Comparison of ENCODE assay signal across 8 mouse cellular contexts in the genomic region with DNA sequence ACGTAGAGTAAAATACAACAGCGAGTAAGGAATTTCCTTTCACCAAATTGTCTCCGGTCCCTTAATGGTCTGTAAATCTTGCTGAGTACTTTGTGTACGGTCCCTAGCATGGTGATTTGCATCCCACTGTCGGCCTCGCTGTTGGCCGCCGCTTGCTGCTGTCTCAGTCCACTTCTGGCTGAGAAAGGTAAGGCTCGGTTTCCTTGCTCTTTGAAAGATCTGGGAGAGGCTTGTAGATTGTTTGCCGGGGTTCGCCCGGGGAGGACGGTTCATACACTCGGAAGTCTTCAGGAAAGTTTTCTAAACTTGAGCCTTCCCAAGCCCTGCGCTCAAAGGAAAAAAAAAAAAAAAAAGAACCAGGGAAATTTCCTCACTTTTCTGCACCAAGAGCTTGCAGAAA. TPM values are rescaled to one million over a fixed set of nuclear protein-coding genes. Genes with fewer than 3 reads are reported as not detected.
DNase-seq lines count a peak whose midpoint lies in the region; ATAC-seq lines count a peak whose summit lies in the region.

No protein-coding gene starts in this region.

- 0 out of 2 replicates have a peak, but pooled peaks cover 12% of the 10 kb centered on the region for H3K4me1 ChIP-seq in heart, embryonic 11.5 days (ENCODE audit: control insufficient read depth, insufficient read depth, low read length)
- peaks cover 23% of the 10 kb centered on the region for H3K4me1 ChIP-seq in kidney, embryonic 14.5 days (ENCODE audit: control insufficient read depth, insufficient read depth, low read length)
- H3K4me1 ChIP-seq in liver, embryonic 13.5 days (replicated peaks) = no peaks in the 10 kb centered on the region
- peaks cover 40% of the 10 kb centered on the region for H3K4me1 ChIP-seq in neural tube, embryonic 13.5 days (replicated peaks)

- peak overlapping the region; percentile 63 for H3K9ac ChIP-seq in heart, embryonic 11.5 days (ENCODE audit: low read depth, low read length)
- H3K9ac ChIP-seq in kidney, embryonic 14.5 days (ENCODE audit: low read depth, low read length) = peak overlapping the region; percentile 56; the same call in 1 of the 2 replicates
- H3K9ac ChIP-seq in liver, embryonic 13.5 days = no peak overlapping the region
- peak overlapping the region; percentile 53 for H3K9ac ChIP-seq in neural tube, embryonic 13.5 days

- H3K9me3 ChIP-seq in heart, embryonic 11.5 days (replicated peaks; ENCODE audit: control insufficient read depth, low read length) = no peaks in the 10 kb centered on the region
- no peaks in the 10 kb centered on the region for H3K9me3 ChIP-seq in kidney, embryonic 14.5 days (ENCODE audit: control insufficient read depth, low read length)
- H3K9me3 ChIP-seq in liver, embryonic 13.5 days (replicated peaks) = no peaks in the 10 kb centered on the region
- no peaks in the 10 kb centered on the region for H3K9me3 ChIP-seq in neural tube, embryonic 13.5 days

- WGBS in heart, embryonic 11.5 days (ENCODE audit: insufficient replicate concordance) = 1% methylated on average over 15 of the region's 15 CpGs
- under 1% methylated on average over 15 of the region's 15 CpGs for WGBS in kidney, embryonic 14.5 days
- WGBS in liver, embryonic 13.5 days (ENCODE audit: insufficient replicate concordance) = 1% methylated on average over 15 of the region's 15 CpGs
- WGBS in neural tube, embryonic 13.5 days = under 1% methylated on average over 15 of the region's 15 CpGs

- peak overlapping the region; percentile 46 for H3K4me3 ChIP-seq in heart, embryonic 11.5 days (ENCODE audit: low read depth, low read length)
- peak overlapping the region; percentile 40 for H3K4me3 ChIP-seq in kidney, embryonic 14.5 days (ENCODE audit: low read length)
- peak overlapping the region; percentile 9; the same call in 1 of the 2 replicates for H3K4me3 ChIP-seq in liver, embryonic 13.5 days (replicated peaks)
- peak overlapping the region; percentile 32 for H3K4me3 ChIP-seq in neural tube, embryonic 13.5 days

- peak; percentile 13 to 34 for DNase-seq in cerebellum, postnatal 25 days
- no peak for DNase-seq in cerebellum, adult 9-11 months
- peak; percentile 41 for DNase-seq in embryo, embryonic 11.5 days (ENCODE audit: low read depth, low spot score)
- DNase-seq in liver, embryonic 13.5 days = no peak

- H3K36me3 ChIP-seq in heart, embryonic 11.5 days (ENCODE audit: control insufficient read depth, insufficient read depth, low read length) = no peaks in the 10 kb centered on the region
- no peaks in the 10 kb centered on the region for H3K36me3 ChIP-seq in kidney, embryonic 14.5 days (ENCODE audit: control insufficient read depth, insufficient read depth, low read length)
- H3K36me3 ChIP-seq in liver, embryonic 13.5 days = no peaks in the 10 kb centered on the region
- peaks cover 2% of the 10 kb centered on the region; the same call in 1 of the 2 replicates for H3K36me3 ChIP-seq in neural tube, embryonic 13.5 days

- no peak for ATAC-seq in heart, embryonic 11.5 days (replicated peaks; ENCODE audit: insufficient number of reproducible peaks, low FRiP score, low TSS enrichment)
- ATAC-seq in kidney, embryonic 14.5 days (ENCODE audit: low FRiP score, low TSS enrichment) = 0 out of 2 replicates have a peak, but pooled peaks have one; percentile 58
- ATAC-seq in liver, embryonic 13.5 days (ENCODE audit: low read depth) = no peak
- no peak for ATAC-seq in neural tube, embryonic 13.5 days (ENCODE audit: low read depth)
- no peak for ATAC-seq in megakaryocyte-erythroid progenitor cell, adult 5-6 weeks (replicated peaks; ENCODE audit: low FRiP score, low TSS enrichment, poor library complexity, severe bottlenecking)

- peak overlapping the region; percentile 64 for H3K4me2 ChIP-seq in heart, embryonic 11.5 days
- peak overlapping the region; percentile 54 for H3K4me2 ChIP-seq in kidney, embryonic 14.5 days (replicated peaks; ENCODE audit: low read depth, low read length)
- H3K4me2 ChIP-seq in liver, embryonic 13.5 days = peak overlapping the region; percentile 20
- H3K4me2 ChIP-seq in neural tube, embryonic 13.5 days = peak overlapping the region; percentile 51

- peaks cover 15% of the 10 kb centered on the region for H3K27me3 ChIP-seq in heart, embryonic 11.5 days (ENCODE audit: control insufficient read depth, insufficient read depth, low read length)
- no peaks in the 10 kb centered on the region for H3K27me3 ChIP-seq in kidney, embryonic 14.5 days (ENCODE audit: control insufficient read depth, insufficient read depth, low read length)
- H3K27me3 ChIP-seq in liver, embryonic 13.5 days = peaks cover 31% of the 10 kb centered on the region
- H3K27me3 ChIP-seq in neural tube, embryonic 13.5 days = peaks cover 40% of the 10 kb centered on the region

- H3K27ac ChIP-seq in heart, embryonic 11.5 days (ENCODE audit: low read depth, low read length) = no peak overlapping the region
- H3K27ac ChIP-seq in kidney, embryonic 14.5 days (ENCODE audit: low read depth, low read length) = no peak overlapping the region
- H3K27ac ChIP-seq in liver, embryonic 13.5 days = no peak overlapping the region
- no peak overlapping the region for H3K27ac ChIP-seq in neural tube, embryonic 13.5 days (replicated peaks)

RNA-seq across cellular contexts. Expression of a gene that starts 0.4 kb away (rescaled TPM):
- polyA plus RNA-seq in heart, embryonic 11.5 days (2014; fragmentation: Nextera tagmentation; extraction: Ambion mirVana) = 15.6 and 17.2 TPM in 2 replicates
- polyA plus RNA-seq in kidney, embryonic 14.5 days (2014; fragmentation: Nextera tagmentation; extraction: Ambion mirVana) = 20.5 and 23.3 TPM in 2 replicates
- polyA plus RNA-seq in liver, embryonic 13.5 days (2015; fragmentation: Nextera tagmentation; extraction: Ambion mirVana) = 0.33 and 0.61 TPM in 2 replicates
- 14.2 and 18.2 TPM in 2 replicates for polyA plus RNA-seq in neural tube, embryonic 13.5 days (2015; fragmentation: Nextera tagmentation; extraction: Ambion mirVana)
- total RNA-seq in megakaryocyte-erythroid progenitor cell, adult 5-6 weeks (2014; fragmentation: Nextera tagmentation) = not detected in 2 replicates
- total RNA-seq in megakaryocyte-erythroid progenitor cell, adult 5-6 weeks (2017) = not detected in 2 replicates

RNA-seq across cellular contexts. Expression of a gene that starts 27.9 kb away (rescaled TPM):
- polyA plus RNA-seq in heart, embryonic 11.5 days (2014; fragmentation: Nextera tagmentation; extraction: Ambion mirVana) = 13.6 and 22.7 TPM in 2 replicates
- polyA plus RNA-seq in kidney, embryonic 14.5 days (2014; fragmentation: Nextera tagmentation; extraction: Ambion mirVana) = 7.1 and 9.8 TPM in 2 replicates
- polyA plus RNA-seq in liver, embryonic 13.5 days (2015; fragmentation: Nextera tagmentation; extraction: Ambion mirVana) = 10.9 and 12.4 TPM in 2 replicates
- 2.7 and 3.5 TPM in 2 replicates for polyA plus RNA-seq in neural tube, embryonic 13.5 days (2015; fragmentation: Nextera tagmentation; extraction: Ambion mirVana)
- 6.8 and 14.9 TPM in 2 replicates for total RNA-seq in megakaryocyte-erythroid progenitor cell, adult 5-6 weeks (2014; fragmentation: Nextera tagmentation)
- 17.6 and 19.6 TPM in 2 replicates for total RNA-seq in megakaryocyte-erythroid progenitor cell, adult 5-6 weeks (2017)

Comparison
In these comparisons a context has a peak if more than half of its experiments do, and no peak if none do; other contexts are left out.
1. DNase-seq: peak in cerebellum, postnatal 25 days (2 of 2) and embryo, embryonic 11.5 days (single experiment); none in cerebellum, adult 9-11 months (single experiment) and liver, embryonic 13.5 days (single experiment).
2. Peak in every context shown above with its lines, with median percentiles within 50 percentile points of each other: H3K4me2 ChIP-seq and H3K4me3 ChIP-seq.